Mouse (Mus musculus) G1E (cell line): ENCODE measurements around the gene Slc8b1. TPM values are rescaled to one million over a fixed set of nuclear protein-coding genes. Genes with fewer than 3 reads are reported as not detected.

Source experiments
- ATAC-seq: 2 replicates; pipeline ENCODE4 v1.8.0; 2016; ENCODE audit warnings: mild to moderate bottlenecking; ENCODE audit not compliant: insufficient number of reproducible peaks, poor library complexity, low FRiP score, severe bottlenecking; ENCODE audit errors: extremely low read depth
- DNase-seq: peaks from one replicate; pipeline ENCODE4 v3.0.0; 2012; ENCODE audit warnings: low spot score
- H3K27me3 ChIP-seq: 2 replicates; pipeline ENCODE4 v1.6.1; 2012; ENCODE audit warnings: mild to moderate bottlenecking, low read length, inconsistent platforms; ENCODE audit not compliant: insufficient read depth
- H3K36me3 ChIP-seq: replicated peaks from 2 replicates; pipeline ENCODE3; 2012; ENCODE audit warnings: mild to moderate bottlenecking, inconsistent platforms
- H3K4me1 ChIP-seq: 2 replicates; pipeline ENCODE4 v1.6.1; 2012; ENCODE audit warnings: low read depth, low read length, inconsistent platforms, mixed read lengths; ENCODE audit not compliant: insufficient read depth
- H3K4me3 ChIP-seq: 2 replicates; pipeline ENCODE4 v1.5.1; 2012; ENCODE audit warnings: low read depth, mild to moderate bottlenecking, inconsistent platforms, low read length, moderate library complexity, mixed read lengths
- H3K9me3 ChIP-seq: replicated peaks from 2 replicates; pipeline ENCODE4 v1.6.1; 2012; ENCODE audit warnings: inconsistent platforms
- CTCF ChIP-seq: IDR thresholded peaks from 2 replicates; pipeline ENCODE4 v1.5.1; 2012; ENCODE audit warnings: low read depth, low read length, inconsistent platforms, mixed read lengths
- GATA1 ChIP-seq: IDR thresholded peaks from 2 replicates; pipeline ENCODE4 v1.6.1; 2012; ENCODE audit warnings: borderline replicate concordance, low read length, inconsistent platforms, mixed read lengths
- GATA2 ChIP-seq: IDR thresholded peaks from 2 replicates; pipeline ENCODE4 v1.6.1; 2012; ENCODE audit warnings: low read depth, low read length, inconsistent platforms, borderline replicate concordance
- POLR2AphosphoS5 ChIP-seq: IDR thresholded peaks from 2 replicates; pipeline ENCODE4 v1.6.1; 2012; ENCODE audit warnings: low read depth, low read length, inconsistent platforms; ENCODE audit not compliant: insufficient replicate concordance
- TAL1 ChIP-seq: conservative IDR thresholded peaks from 2 replicates; pipeline ENCODE4 v1.6.1; 2012; ENCODE audit warnings: low read depth, low read length, inconsistent platforms, mixed read lengths
- polyA plus RNA-seq: library from polyadenylated mRNA; stranded (reverse); fragments of >175 nt; gene quantifications from 2 replicates; pipeline ENCODE4 v1.2.3, GENCODE M21; 2012
- total RNA-seq, 2 experiments: library from RNA; stranded (forward) in 1 of 2; stranded (reverse) in 1 of 2; fragments of 200-1000 nt in 1 of 2; fragments of >200 nt in 1 of 2; fragmentation: Nextera tagmentation in 1 of 2; gene quantifications; 2 replicates each; pipeline ENCODE4 v1.2.3; 2014 to 2017

Slc8b1 gene
- total and polyA plus RNA-seq, 3 experiments: 3.4 to 5.3 (median 3.7) TPM

GRCm38 (mm10) chr5:120479538-120479937 is 31.4 kb upstream of the Slc8b1 start:
- no peaks in the 10 kb centered on the region for H3K9me3 ChIP-seq
- peaks cover 25% of the 10 kb centered on the region for H3K27me3 ChIP-seq
- peaks cover 13% of the 10 kb centered on the region for H3K36me3 ChIP-seq
- TF ChIP-seq TAL1: no peak
- TF ChIP-seq GATA2: no peak
- TF ChIP-seq CTCF: no peak
- TF ChIP-seq POLR2AphosphoS5: no peak
- TF ChIP-seq GATA1: no peak
- DNase-seq (no peak), ATAC-seq (no peak)
- no peaks in the 10 kb centered on the region for H3K4me1 ChIP-seq
- H3K4me3 ChIP-seq: no peak overlapping the region

- no peak overlapping the region for H3K4me3 ChIP-seq
- ATAC-seq: no peak
- DNase-seq: no peak
- H3K9me3 ChIP-seq: no peaks in the 10 kb centered on the region
- H3K36me3 ChIP-seq: peaks cover 30% of the 10 kb centered on the region
- TF ChIP-seq GATA1 (no peak), CTCF (no peak), TAL1 (no peak), POLR2AphosphoS5 (no peak), GATA2 (no peak)
- H3K4me1 ChIP-seq: no peaks in the 10 kb centered on the region
- peaks cover 20% of the 10 kb centered on the region for H3K27me3 ChIP-seq
Measured at GRCm38 (mm10) chr5:120481205-120481604, 29.8 kb upstream of the Slc8b1 start.

- Histone ChIP-seq H3K4me1 (no peaks in the 10 kb centered on the region), H3K4me3 (no peak overlapping the region), H3K36me3 (peaks cover 52% of the 10 kb centered on the region), H3K9me3 (no peaks in the 10 kb centered on the region), H3K27me3 (peaks cover 13% of the 10 kb centered on the region; the same call in 1 of the 2 replicates)
- TF ChIP-seq TAL1 (no peak), GATA1 (no peak), POLR2AphosphoS5 (no peak), CTCF (no peak)
- DNase-seq (no peak), ATAC-seq (no peak)
Measured at GRCm38 (mm10) chr5:120483399-120483798, 27.6 kb upstream of the Slc8b1 start.

GRCm38 (mm10) chr5:120487844-120488243 is 23.1 kb upstream of the Slc8b1 start:
- no peak for ATAC-seq
- Histone ChIP-seq H3K27me3 (no peaks in the 10 kb centered on the region), H3K9me3 (no peaks in the 10 kb centered on the region), H3K4me3 (no peak overlapping the region), H3K4me1 (peaks cover 6% of the 10 kb centered on the region), H3K36me3 (peaks cover 91% of the 10 kb centered on the region)
- DNase-seq: no peak
- TF ChIP-seq TAL1 (no peak), POLR2AphosphoS5 (no peak), GATA1 (no peak), CTCF (no peak), GATA2 (no peak)

GRCm38 (mm10) chr5:120490679-120491192 is 20.2 kb upstream of the Slc8b1 start:
- ATAC-seq: no peak
- TF ChIP-seq GATA1 (no peak), POLR2AphosphoS5 (no peak), TAL1 (no peak), GATA2 (no peak), CTCF (no peak)
- H3K36me3 ChIP-seq: peaks cover 95% of the 10 kb centered on the region

GRCm38 (mm10) chr5:120492437-120492836 is 18.5 kb upstream of the Slc8b1 start:
- H3K9me3 ChIP-seq: no peaks in the 10 kb centered on the region
- DNase-seq: no peak
- ATAC-seq: no peak
- peaks cover 6% of the 10 kb centered on the region for H3K4me1 ChIP-seq
- TF ChIP-seq TAL1 (no peak), CTCF (no peak), GATA2 (no peak), GATA1 (no peak), POLR2AphosphoS5 (no peak)
- no peak overlapping the region for H3K4me3 ChIP-seq
- H3K27me3 ChIP-seq: no peaks in the 10 kb centered on the region
- H3K36me3 ChIP-seq: peaks cover 93% of the 10 kb centered on the region

More at GRCm38 (mm10) chr5:120490679-120491192, 20.2 kb upstream of the Slc8b1 start:
- no peaks in the 10 kb centered on the region for H3K9me3 ChIP-seq
- H3K4me3 ChIP-seq: no peak overlapping the region
- peaks cover 6% of the 10 kb centered on the region for H3K4me1 ChIP-seq
- no peaks in the 10 kb centered on the region for H3K27me3 ChIP-seq
- DNase-seq: no peak
